In genomic region chr9:112725523-112725922, GRCm38 (mm10) we compare ENCODE assay signal across 10 mouse cellular contexts.
DNase-seq lines count a peak whose midpoint lies in the region; ATAC-seq and TF ChIP-seq lines count a peak whose summit lies in the region.
"Had no signal": no experiment of that assay in that cellular context is flagged by ENCODE, and none has a peak within 500 bp of the region (broad histone marks: within the 10 kb centered on the region; RNA-seq: fewer than 3 reads in every experiment).

No protein-coding gene starts in this region.

- H3K4me1 ChIP-seq in lung, embryonic 14.5 days (ENCODE audit: insufficient read depth), result no peaks in the 10 kb centered on the region
- peaks cover 10% of the 10 kb centered on the region; the same call in 1 of the 2 replicates for H3K4me1 ChIP-seq in midbrain, embryonic 14.5 days (ENCODE audit: control insufficient read depth, insufficient read depth, low read length)

- WGBS in lung, embryonic 14.5 days, result 28% methylated on average over 8 of the region's 8 CpGs
- 26% methylated on average over 8 of the region's 8 CpGs for WGBS in midbrain, embryonic 14.5 days

- no peak for ATAC-seq in lung, embryonic 14.5 days (ENCODE audit: insufficient read depth)
- ATAC-seq in midbrain, embryonic 14.5 days (ENCODE audit: low FRiP score, low TSS enrichment), result no peak
- ATAC-seq: intestine, embryonic 16.5 days had no signal

- no peak overlapping the region for H3K4me2 ChIP-seq in lung, embryonic 14.5 days
- H3K4me2 ChIP-seq in midbrain, embryonic 14.5 days (ENCODE audit: low read length), result peak overlapping the region; percentile 3; the same call in 1 of the 2 replicates

- no peaks in the 10 kb centered on the region for H3K27me3 ChIP-seq in lung, embryonic 14.5 days (ENCODE audit: insufficient read depth, low read length)
- peaks cover 14% of the 10 kb centered on the region; the same call in 1 of the 2 replicates for H3K27me3 ChIP-seq in midbrain, embryonic 14.5 days (ENCODE audit: control insufficient read depth, insufficient read depth, low read length)

- H3K9ac ChIP-seq in lung, embryonic 14.5 days, result no peak overlapping the region
- H3K9ac ChIP-seq in midbrain, embryonic 14.5 days (replicated peaks; ENCODE audit: low read length), result no peak overlapping the region

- H3K36me3 ChIP-seq in lung, embryonic 14.5 days (ENCODE audit: insufficient read depth), result no peaks in the 10 kb centered on the region
- H3K36me3 ChIP-seq in midbrain, embryonic 14.5 days (ENCODE audit: control insufficient read depth, insufficient read depth, low read length), result no peaks in the 10 kb centered on the region

- intact Hi-C loops in heart, postnatal 10 days (cut with DNase I), result loop anchor here (10.0 kb wide), 1 partner anchor 919 kb away; no protein-coding TSS in a partner anchor

- H3K4me3 ChIP-seq in lung, embryonic 14.5 days (ENCODE audit: low read depth, low read length), result no peak overlapping the region
- no peak overlapping the region for H3K4me3 ChIP-seq in midbrain, embryonic 14.5 days (replicated peaks; ENCODE audit: low read depth, low read length)

- no peaks in the 10 kb centered on the region for H3K9me3 ChIP-seq in lung, embryonic 14.5 days (ENCODE audit: low read depth, low read length)
- no peaks in the 10 kb centered on the region for H3K9me3 ChIP-seq in midbrain, embryonic 14.5 days (ENCODE audit: control insufficient read depth, low read length)

- H3K27ac ChIP-seq in lung, embryonic 14.5 days (ENCODE audit: low read depth), result no peak overlapping the region
- H3K27ac ChIP-seq in midbrain, embryonic 14.5 days (replicated peaks; ENCODE audit: low read depth, low read length), result no peak overlapping the region

- DNase-seq in heart, postnatal 10 days, result peak; percentile 2 to 12
- DNase-seq in heart, adult 11 months, result no peak
- peak; percentile 2 for DNase-seq in lung, embryonic 14.5 days
- no peak for DNase-seq in lung, postnatal 4 days
- peak; percentile 2 for DNase-seq in embryo, embryonic 11.5 days (ENCODE audit: low read depth, low spot score)
- peak; percentile 62 for DNase-seq in midbrain, embryonic 14.5 days
- no peak for DNase-seq in c-Kit-positive CD71-positive TER-119-positive erythroid progenitor cells, embryonic 14.5 days (ENCODE audit: low spot score)
- no peak for DNase-seq in B cell, adult 2 months
- DNase-seq: thymus, adult 18-20 months had no signal

- TF ChIP-seq CTCF in lung, embryonic 14.5 days (IDR thresholded peaks at IDR 0.05; ENCODE audit: low read depth), result peak; percentile 34

Comparison
In these comparisons a context has a peak if more than half of its experiments do, and no peak if none do; other contexts are left out.
1. DNase-seq: peak in heart, postnatal 10 days (2 of 2), lung, embryonic 14.5 days (single experiment), embryo, embryonic 11.5 days (single experiment) and midbrain, embryonic 14.5 days (single experiment); none in heart, adult 11 months (single experiment), lung, postnatal 4 days (0 of 2), c-Kit-positive CD71-positive TER-119-positive erythroid progenitor cells, embryonic 14.5 days (single experiment) and B cell, adult 2 months (0 of 2).